Mouse (Mus musculus) heart, embryonic 12.5 days (tissue): ENCODE measurements around the gene Clic3. TPM values are rescaled to one million over a fixed set of nuclear protein-coding genes. Genes with fewer than 3 reads are reported as not detected.

Experiments
- ATAC-seq: fragments of 200-750 bp; cut with Nextera tagmentation; 2 replicates; pipeline ENCODE4 v1.8.0; 2017; ENCODE audit warnings: moderate TSS enrichment, moderate library complexity; ENCODE audit not compliant: insufficient number of reproducible peaks, low FRiP score
- H3K27ac ChIP-seq: fragments of 300-500 bp; sonication (generic); 2 replicates; pipeline ENCODE4 v1.5.1; 2016; ENCODE audit warnings: mild to moderate bottlenecking, moderate library complexity; ENCODE audit not compliant: poor library complexity, severe bottlenecking
- H3K27me3 ChIP-seq: fragments of 300-500 bp; sonication (generic); replicated peaks from 2 replicates; pipeline ENCODE4 v1.6.1; 2016; ENCODE audit warnings: mild to moderate bottlenecking, moderate library complexity
- H3K36me3 ChIP-seq: fragments of 300-500 bp; sonication (generic); 2 replicates; pipeline ENCODE4 v1.6.1; 2016; ENCODE audit warnings: mild to moderate bottlenecking, moderate library complexity
- H3K4me1 ChIP-seq: fragments of 300-500 bp; sonication (generic); replicated peaks from 2 replicates; pipeline ENCODE4 v1.6.1; 2016; ENCODE audit warnings: mild to moderate bottlenecking
- H3K4me2 ChIP-seq: fragments of 300-500 bp; sonication (generic); 2 replicates; pipeline ENCODE4 v1.6.1; 2016; ENCODE audit warnings: mild to moderate bottlenecking, moderate library complexity
- H3K4me3 ChIP-seq: fragments of 300-500 bp; sonication (generic); 2 replicates; pipeline ENCODE4 v1.5.1; 2016; ENCODE audit warnings: mild to moderate bottlenecking
- H3K9ac ChIP-seq: fragments of 300-500 bp; sonication (generic); 2 replicates; pipeline ENCODE4 v1.6.1; 2016; ENCODE audit warnings: mild to moderate bottlenecking, moderate library complexity
- H3K9me3 ChIP-seq: fragments of 300-500 bp; sonication (generic); replicated peaks from 2 replicates; pipeline ENCODE4 v1.6.1; 2016; ENCODE audit warnings: mild to moderate bottlenecking, moderate library complexity
- WGBS: fragments of 180-500 bp; shearing (Covaris S2); methylation state at CpG from one replicate; pipeline ENCODE4 v1.1.7; 2016; 5-methylcytosine and 5-hydroxymethylcytosine counted together
- polyA plus RNA-seq: library from polyadenylated mRNA; unstranded; fragments of >200 nt; fragmentation: Nextera tagmentation; extraction: Ambion mirVana; gene quantifications from 2 replicates; pipeline ENCODE4 v1.2.1, GENCODE M21; 2016

Gene Clic3
- polyA plus RNA-seq, 1 experiment from 2014 or later: 1.4 TPM

- Histone ChIP-seq H3K4me3 (no peak overlapping the region), H3K36me3 (no peaks in the 10 kb centered on the region), H3K4me2 (no peak overlapping the region), H3K9ac (no peak overlapping the region), H3K4me1 (no peaks in the 10 kb centered on the region), H3K27me3 (peaks cover 19% of the 10 kb centered on the region), H3K27ac (no peak overlapping the region), H3K9me3 (no peaks in the 10 kb centered on the region)
- WGBS: 71% methylated on average over 11 of the region's 11 CpGs
- no peak for ATAC-seq
These were observed 28.4 kb downstream of the Clic3 start for GRCm38 (mm10) chr2:25484901-25485647.

- no peak overlapping the region for H3K4me2 ChIP-seq
- no peak overlapping the region for H3K27ac ChIP-seq
- H3K36me3 ChIP-seq: no peaks in the 10 kb centered on the region
- H3K4me1 ChIP-seq: no peaks in the 10 kb centered on the region
- WGBS: 72% methylated on average over 6 of the region's 6 CpGs
- H3K4me3 ChIP-seq: no peak overlapping the region
- peaks cover 26% of the 10 kb centered on the region for H3K27me3 ChIP-seq
- peak; percentile 17; the same call in 1 of the 2 replicates for ATAC-seq
- no peaks in the 10 kb centered on the region for H3K9me3 ChIP-seq
- no peak overlapping the region for H3K9ac ChIP-seq
These were observed 31.5 kb downstream of the Clic3 start for GRCm38 (mm10) chr2:25487965-25488670.

- Histone ChIP-seq H3K4me1 (no peaks in the 10 kb centered on the region), H3K9me3 (no peaks in the 10 kb centered on the region), H3K9ac (no peak overlapping the region), H3K4me3 (no peak overlapping the region), H3K36me3 (no peaks in the 10 kb centered on the region), H3K4me2 (no peak overlapping the region), H3K27me3 (peaks cover 21% of the 10 kb centered on the region; the same call in 1 of the 2 replicates), H3K27ac (no peak overlapping the region)
- no peak for ATAC-seq
- WGBS: 69% methylated on average over 7 of the region's 7 CpGs
These were observed 32.0 kb downstream of the Clic3 start for GRCm38 (mm10) chr2:25488671-25489068.

- peaks cover 15% of the 10 kb centered on the region; the same call in 1 of the 2 replicates for H3K27me3 ChIP-seq
- H3K4me3 ChIP-seq: no peak overlapping the region
- ATAC-seq: no peak
- no peak overlapping the region for H3K4me2 ChIP-seq
- no peaks in the 10 kb centered on the region for H3K36me3 ChIP-seq
- no peak overlapping the region for H3K9ac ChIP-seq
- WGBS: 76% methylated on average over 5 of the region's 5 CpGs
- peaks cover 3% of the 10 kb centered on the region for H3K4me1 ChIP-seq
- no peak overlapping the region for H3K27ac ChIP-seq
- no peaks in the 10 kb centered on the region for H3K9me3 ChIP-seq
These were observed 36.4 kb downstream of the Clic3 start for GRCm38 (mm10) chr2:25492988-25493387.

- WGBS: 77% methylated on average over 5 of the region's 5 CpGs
- no peak within 1 kb of the TSS for H3K4me3 ChIP-seq
- H3K27ac ChIP-seq: no peak within 1 kb of the TSS
- no peak within 1 kb of the TSS for H3K9ac ChIP-seq
- no peak for ATAC-seq
- H3K4me1 ChIP-seq: peaks cover 8% of the 10 kb centered on the region
- H3K36me3 ChIP-seq: no peaks in the 10 kb centered on the region
- H3K4me2 ChIP-seq: no peak within 1 kb of the TSS
- H3K27me3 ChIP-seq: peaks cover 11% of the 10 kb centered on the region; the same call in 1 of the 2 replicates
- no peaks in the 10 kb centered on the region for H3K9me3 ChIP-seq
These were observed 36.9 kb downstream of the Clic3 start, which contains the start of gene Lcn12 for GRCm38 (mm10) chr2:25493476-25493961. Gene Lcn12, minus strand, starts transcription at chr2:25493911.

- no peak overlapping the region for H3K27ac ChIP-seq
- no peaks in the 10 kb centered on the region for H3K9me3 ChIP-seq
- ATAC-seq: no peak
- H3K36me3 ChIP-seq: no peaks in the 10 kb centered on the region
- no peak overlapping the region for H3K4me2 ChIP-seq
- 41% methylated on average over 4 of the region's 4 CpGs for WGBS
- H3K9ac ChIP-seq: no peak overlapping the region
- H3K4me1 ChIP-seq: peaks cover 16% of the 10 kb centered on the region
- H3K27me3 ChIP-seq: no peaks in the 10 kb centered on the region; the same call in 1 of the 2 replicates
- no peak overlapping the region for H3K4me3 ChIP-seq
These were observed 39.8 kb downstream of the Clic3 start for GRCm38 (mm10) chr2:25496462-25496861.

GRCm38 (mm10) chr2:25497846-25498575 lies 41.4 kb downstream of the Clic3 start:
- no peak overlapping the region for H3K4me3 ChIP-seq
- peaks cover 22% of the 10 kb centered on the region for H3K4me1 ChIP-seq
- no peak for ATAC-seq
- H3K9ac ChIP-seq: peak overlapping the region; percentile 6; the same call in 1 of the 2 replicates
- H3K4me2 ChIP-seq: no peak overlapping the region
- H3K9me3 ChIP-seq: no peaks in the 10 kb centered on the region
- peaks cover 4% of the 10 kb centered on the region for H3K36me3 ChIP-seq
- no peak overlapping the region for H3K27ac ChIP-seq
- 55% methylated on average over 6 of the region's 6 CpGs for WGBS
- H3K27me3 ChIP-seq: no peaks in the 10 kb centered on the region

GRCm38 (mm10) chr2:25498622-25499478 lies 42.2 kb downstream of the Clic3 start:
- H3K4me1 ChIP-seq: peaks cover 22% of the 10 kb centered on the region
- no peak overlapping the region for H3K4me3 ChIP-seq
- H3K36me3 ChIP-seq: peaks cover 12% of the 10 kb centered on the region
- H3K27ac ChIP-seq: no peak overlapping the region
- no peak overlapping the region for H3K4me2 ChIP-seq
- WGBS: 62% methylated on average over 15 of the region's 15 CpGs
- H3K9me3 ChIP-seq: no peaks in the 10 kb centered on the region
- no peak overlapping the region for H3K9ac ChIP-seq
- H3K27me3 ChIP-seq: no peaks in the 10 kb centered on the region
- no peak for ATAC-seq

- peaks cover 25% of the 10 kb centered on the region for H3K36me3 ChIP-seq
- H3K4me3 ChIP-seq: peak overlapping the region; percentile 94
- peak overlapping the region; percentile 97 for H3K4me2 ChIP-seq
- WGBS: 70% methylated on average over 6 of the region's 6 CpGs
- H3K9me3 ChIP-seq: no peaks in the 10 kb centered on the region
- no peaks in the 10 kb centered on the region for H3K27me3 ChIP-seq
- 0 out of 2 replicates have a peak, but pooled peaks have one; percentile 3 for ATAC-seq
- H3K4me1 ChIP-seq: peaks cover 22% of the 10 kb centered on the region
- no peak overlapping the region for H3K27ac ChIP-seq
- H3K9ac ChIP-seq: peak overlapping the region; percentile 65
These were observed 43.5 kb downstream of the Clic3 start for GRCm38 (mm10) chr2:25500071-25500575.
